Mouse (Mus musculus) MEL (cell line): ENCODE data around the gene Heg1.

Experiments
- CTCF ChIP-seq, 3 experiments: IDR thresholded peaks in 2 of 3; conservative IDR thresholded peaks in 1 of 3; 2 replicates each; pipeline ENCODE4 v1.5.1; 2011 to 2012; ENCODE audit warnings: low read length in 3 of 3, low read depth in 2 of 3, mild to moderate bottlenecking in 2 of 3, improper control_type of control experiment in 1 of 3, inconsistent platforms in 1 of 3, mixed read lengths in 1 of 3, moderate library complexity in 1 of 3; ENCODE audit not compliant: control insufficient read depth in 1 of 3, insufficient read depth in 1 of 3, poor library complexity in 1 of 3, severe bottlenecking in 1 of 3
- EP300 ChIP-seq, 2 experiments: IDR thresholded peaks; 2 replicates each; pipeline ENCODE4 v1.6.1; 2011; ENCODE audit warnings: improper control_type of control experiment in 2 of 2, low read length in 2 of 2, low read depth in 1 of 2, mild to moderate bottlenecking in 1 of 2
- GATA1 ChIP-seq: IDR thresholded peaks from 2 replicates; pipeline ENCODE4 v1.6.1; 2011; ENCODE audit warnings: low read depth, low read length, improper control_type of control experiment
- MAX ChIP-seq: IDR thresholded peaks from 2 replicates; pipeline ENCODE4 v1.6.1; 2011; ENCODE audit warnings: low read length, improper control_type of control experiment
- MYC ChIP-seq: IDR thresholded peaks from 2 replicates; pipeline ENCODE4 v1.6.1; 2011; ENCODE audit warnings: low read depth, mild to moderate bottlenecking, low read length, improper control_type of control experiment, moderate library complexity
- POLR2A ChIP-seq, 2 experiments: IDR thresholded peaks; 2 replicates each; pipeline ENCODE4 v1.6.1; 2011 to 2012; ENCODE audit warnings: low read length in 2 of 2, mild to moderate bottlenecking in 2 of 2, control low read depth in 1 of 2, improper control_type of control experiment in 1 of 2, low read depth in 1 of 2, moderate library complexity in 1 of 2; ENCODE audit not compliant: control insufficient read depth in 1 of 2, insufficient read depth in 1 of 2, poor library complexity in 1 of 2
- POLR2AphosphoS2 ChIP-seq: IDR thresholded peaks from 2 replicates; pipeline ENCODE4 v1.6.1; 2011; ENCODE audit warnings: low read length, improper control_type of control experiment
- RCOR1 ChIP-seq: IDR thresholded peaks from 2 replicates; pipeline ENCODE4 v1.6.1; 2012; ENCODE audit warnings: low read depth, mild to moderate bottlenecking, inconsistent platforms, low read length, improper control_type of control experiment
- SIN3A ChIP-seq: IDR thresholded peaks from 2 replicates; pipeline ENCODE4 v1.6.1; 2012; ENCODE audit warnings: low read length, improper control_type of control experiment, inconsistent platforms
- SMC3 ChIP-seq: IDR thresholded peaks from 2 replicates; pipeline ENCODE4 v1.6.1; 2011; ENCODE audit warnings: low read depth, low read length, improper control_type of control experiment
- TAL1 ChIP-seq: IDR thresholded peaks from 2 replicates; pipeline ENCODE4 v1.6.1; 2012; ENCODE audit warnings: mild to moderate bottlenecking, inconsistent platforms, low read length, moderate library complexity, mixed read lengths
- UBTF ChIP-seq: IDR thresholded peaks from 2 replicates; pipeline ENCODE4 v1.6.1; 2012; ENCODE audit warnings: low read depth, mild to moderate bottlenecking, inconsistent platforms, low read length, improper control_type of control experiment, moderate library complexity, borderline replicate concordance; ENCODE audit not compliant: insufficient read depth
- USF1 ChIP-seq: IDR thresholded peaks from 2 replicates; pipeline ENCODE4 v1.6.1; 2014; ENCODE audit warnings: low read depth, mild to moderate bottlenecking, inconsistent platforms, low read length, improper control_type of control experiment, moderate library complexity

- TF ChIP-seq TAL1 (no peak), RCOR1 (0 out of 2 replicates have a peak, but pooled peaks have one; percentile 24), CTCF (IDR thresholded peaks at IDR 0.05 in 2 of 3, conservative IDR thresholded peaks at IDR 0.05 in 1 of 3; ENCODE audit: control insufficient read depth in 1 of 3, insufficient read depth in 1 of 3, low read depth in 2 of 3, low read length in 3 of 3, poor library complexity in 1 of 3, severe bottlenecking in 1 of 3) (no peak), SMC3 (no peak), POLR2AphosphoS2 (no peak), UBTF (no peak), SIN3A (no peak), GATA1 (no peak), POLR2A (IDR thresholded peaks at IDR 0.05; ENCODE audit: control insufficient read depth in 1 of 2, insufficient read depth in 1 of 2, low read depth in 1 of 2, low read length in 2 of 2, poor library complexity in 1 of 2) (no peak), MAX (no peak), EP300 (IDR thresholded peaks at IDR 0.05; ENCODE audit: low read depth in 1 of 2, low read length in 2 of 2) (no peak), USF1 (no peak), MYC (no peak)
Measured at GRCm38 (mm10) chr16:33641779-33642178, 42.4 kb upstream of the Heg1 start.
